Mouse (Mus musculus) ovary, adult 18-20 months (tissue): ENCODE measurements at regions not wholly inside any gene's neighbourhood (a gene's known extent, or its start where the extent isn't known, plus 50 kb on each side); places are given as distances from the start of the nearest gene placed in this dataset.

Experiments used
- DNase-seq: peaks from one replicate; pipeline ENCODE4 v3.0.0; 2022; ENCODE audit warnings: low spot score, mixed read lengths

GRCm38 (mm10) chr17:85844486-85844885, 156.4 kb upstream of the Six2 start:
- DNase-seq: no peak

GRCm38 (mm10) chr17:85823036-85823435, 135.0 kb upstream of the Six2 start:
- no peak for DNase-seq

- no peak for DNase-seq
Observed at GRCm38 (mm10) chr17:85821861-85822260, 133.8 kb upstream of the Six2 start.

GRCm38 (mm10) chr17:85818098-85818855, 130.2 kb upstream of the Six2 start:
- DNase-seq: no peak

GRCm38 (mm10) chr17:85816521-85816920, 128.4 kb upstream of the Six2 start:
- DNase-seq: no peak

- no peak for DNase-seq
Observed at GRCm38 (mm10) chr17:85816056-85816455, 128.0 kb upstream of the Six2 start.

GRCm38 (mm10) chr17:85808580-85808979, 120.5 kb upstream of the Six2 start:
- no peak for DNase-seq

GRCm38 (mm10) chr17:85805726-85806359, 117.8 kb upstream of the Six2 start:
- DNase-seq: no peak

GRCm38 (mm10) chr17:85804631-85805030, 116.6 kb upstream of the Six2 start:
- DNase-seq: no peak

- DNase-seq: no peak
Observed at GRCm38 (mm10) chr17:85801734-85802133, 113.7 kb upstream of the Six2 start.

GRCm38 (mm10) chr17:85801079-85801605, 113.1 kb upstream of the Six2 start:
- DNase-seq: no peak

- DNase-seq: no peak
Observed at GRCm38 (mm10) chr17:85800357-85801078, 112.4 kb upstream of the Six2 start.

- DNase-seq: no peak
Observed at GRCm38 (mm10) chr17:85799865-85800356, 111.8 kb upstream of the Six2 start.

GRCm38 (mm10) chr17:85799081-85799864, 111.2 kb upstream of the Six2 start:
- DNase-seq: no peak

GRCm38 (mm10) chr17:85797755-85798154, 109.7 kb upstream of the Six2 start:
- DNase-seq: no peak

- DNase-seq: no peak
Observed at GRCm38 (mm10) chr17:85795820-85796219, 107.7 kb upstream of the Six2 start.

GRCm38 (mm10) chr17:85785625-85786294, 97.7 kb upstream of the Six2 start:
- no peak for DNase-seq

- no peak for DNase-seq
Observed at GRCm38 (mm10) chr17:85780477-85780876, 92.4 kb upstream of the Six2 start.

- DNase-seq: no peak
Observed at GRCm38 (mm10) chr17:85776876-85777275, 88.8 kb upstream of the Six2 start.

GRCm38 (mm10) chr17:85768341-85768740, 80.3 kb upstream of the Six2 start:
- DNase-seq: no peak

- no peak for DNase-seq
Observed at GRCm38 (mm10) chr17:85767201-85767862, 79.3 kb upstream of the Six2 start.
